Mouse (Mus musculus): Measurements from ENCODE around the gene Cabp1.
"Not testable (repeated sequence)": the region's sequence is repeated elsewhere in the genome, so short reads cannot be mapped to it uniquely, and the experiment has no call there.

GRCm38 (mm10) chr5:115161940-115162279 lies 32.3 kb downstream of the Cabp1 start:
- TF ChIP-seq POLR2A, CTCF (IDR thresholded peaks at IDR 0.05; ENCODE audit: extremely low read depth, insufficient read depth, low read length): not testable (repeated sequence)
